Comparison of ENCODE assay signal across 21 mouse cellular contexts in the genomic region with DNA sequence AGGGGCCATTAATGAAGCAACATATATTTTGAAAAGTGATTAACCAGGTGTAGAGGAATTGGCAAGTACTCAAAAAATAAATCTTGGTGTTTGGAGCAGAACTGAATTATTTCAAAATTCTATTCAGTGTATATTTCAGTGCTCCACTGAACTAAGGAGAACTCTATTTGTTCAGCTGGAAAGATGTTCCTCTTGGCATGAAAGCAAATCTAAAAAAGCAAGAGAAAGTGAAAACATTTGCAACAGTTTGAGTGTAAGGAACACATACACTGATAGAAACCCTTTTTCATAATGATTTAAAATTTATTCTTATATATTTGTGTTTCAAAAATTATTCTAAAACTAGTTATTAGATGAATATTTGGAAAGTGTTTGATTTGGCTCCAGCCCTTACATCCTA.
"Had no signal": no experiment of that assay in that cellular context is flagged by ENCODE, and none has a peak within 500 bp of the region (broad histone marks: within the 10 kb centered on the region; RNA-seq: fewer than 3 reads in every experiment).

No protein-coding gene starts in this region.

- H3K36me3 ChIP-seq: liver, embryonic 12.5 days; lung, embryonic 15.5 days; midbrain, embryonic 13.5 days; neural tube, embryonic 13.5 days; neural tube, embryonic 15.5 days had no signal

- H3K9me3 ChIP-seq: liver, embryonic 12.5 days; lung, embryonic 15.5 days; megakaryocyte, embryonic 14.5 days; midbrain, embryonic 13.5 days; neural tube, embryonic 13.5 days; neural tube, embryonic 15.5 days had no signal

- H3K9ac ChIP-seq: liver, embryonic 12.5 days; liver, embryonic 14.5 days; lung, embryonic 15.5 days; midbrain, embryonic 13.5 days; neural tube, embryonic 13.5 days; neural tube, embryonic 15.5 days had no signal

- H3K27ac ChIP-seq: liver, embryonic 12.5 days; liver, embryonic 14.5 days; lung, embryonic 15.5 days; macrophage; midbrain, embryonic 13.5 days; neural tube, embryonic 13.5 days; neural tube, embryonic 15.5 days had no signal

- H3K4me3 ChIP-seq: liver, embryonic 12.5 days; lung, embryonic 15.5 days; megakaryocyte, embryonic 14.5 days; midbrain, embryonic 13.5 days; myocyte; neural tube, embryonic 13.5 days; neural tube, embryonic 15.5 days had no signal

- H3K27me3 ChIP-seq: liver, embryonic 12.5 days; lung, embryonic 15.5 days; megakaryocyte, embryonic 14.5 days; midbrain, embryonic 13.5 days; neural tube, embryonic 13.5 days; neural tube, embryonic 15.5 days had no signal

- H3K4me1 ChIP-seq: liver, embryonic 12.5 days; lung, embryonic 15.5 days; megakaryocyte, embryonic 14.5 days; midbrain, embryonic 13.5 days; neural tube, embryonic 13.5 days; neural tube, embryonic 15.5 days had no signal

- DNase-seq: lung, adult 18-20 months; lung, postnatal 14 days; lung, postnatal 36 days; retina, postnatal 1 day; right cerebral cortex, adult 18-20 months; right cerebral cortex, postnatal 25 days; thymus, adult 18-20 months; thymus, postnatal 14 days; thymus, postnatal 36 days had no signal

- H3K4me2 ChIP-seq: liver, embryonic 12.5 days; lung, embryonic 15.5 days; midbrain, embryonic 11.5 days; midbrain, embryonic 13.5 days; neural tube, embryonic 13.5 days; neural tube, embryonic 15.5 days had no signal

- ATAC-seq: liver, embryonic 12.5 days; lung, postnatal 0 days; midbrain, embryonic 13.5 days; midbrain, embryonic 16.5 days had no signal
